Mouse (Mus musculus) urinary bladder, postnatal 4 days (tissue): ENCODE results near the gene Tbc1d10b.

Experiments used
- DNase-seq, 2 experiments: peaks; one replicate each; pipeline ENCODE4 v3.0.0; 2021 to 2022; ENCODE audit warnings: low spot score in 2 of 2

The Tbc1d10b gene

DNA sequence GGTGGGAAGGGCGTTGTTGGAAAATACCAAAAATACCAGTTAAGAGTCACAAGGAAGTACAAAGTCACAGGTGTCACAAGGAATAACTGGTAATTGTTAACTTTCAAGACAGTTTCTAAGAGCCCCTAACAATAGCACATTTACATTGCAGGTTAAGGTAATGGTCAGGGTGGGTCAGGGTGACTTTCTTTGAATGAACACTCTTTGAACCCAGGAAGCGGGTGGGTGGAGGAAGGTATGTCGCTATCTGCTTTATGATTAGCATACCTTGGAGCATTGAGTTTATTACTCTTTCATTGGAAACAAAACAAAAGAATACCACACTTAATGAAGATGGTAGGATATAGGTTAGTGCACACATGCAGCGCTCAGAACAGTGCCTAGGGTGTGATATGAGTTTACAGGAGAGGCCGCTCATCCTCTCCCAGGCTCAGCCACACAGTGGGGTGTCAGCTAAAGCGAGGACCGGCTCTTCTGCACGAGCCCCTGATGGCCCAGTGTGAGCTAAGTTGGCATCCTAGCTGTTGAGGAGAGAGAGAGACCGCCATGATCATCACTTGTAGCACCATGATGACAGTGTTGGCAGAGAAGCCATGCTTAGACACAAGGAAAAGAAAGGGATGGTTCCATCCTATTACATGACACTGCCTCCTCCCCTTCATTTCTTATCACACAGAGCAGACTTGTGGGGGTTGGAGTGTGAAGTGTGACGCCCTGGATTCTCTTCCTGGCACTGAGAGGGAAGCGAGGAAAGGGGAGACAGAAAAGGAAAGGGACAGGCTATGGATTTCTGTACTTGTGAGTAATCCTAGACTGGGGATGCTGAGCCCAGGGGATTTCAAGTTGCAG is 17.1 kb upstream of the Tbc1d10b start:
- no peak for DNase-seq

DNA sequence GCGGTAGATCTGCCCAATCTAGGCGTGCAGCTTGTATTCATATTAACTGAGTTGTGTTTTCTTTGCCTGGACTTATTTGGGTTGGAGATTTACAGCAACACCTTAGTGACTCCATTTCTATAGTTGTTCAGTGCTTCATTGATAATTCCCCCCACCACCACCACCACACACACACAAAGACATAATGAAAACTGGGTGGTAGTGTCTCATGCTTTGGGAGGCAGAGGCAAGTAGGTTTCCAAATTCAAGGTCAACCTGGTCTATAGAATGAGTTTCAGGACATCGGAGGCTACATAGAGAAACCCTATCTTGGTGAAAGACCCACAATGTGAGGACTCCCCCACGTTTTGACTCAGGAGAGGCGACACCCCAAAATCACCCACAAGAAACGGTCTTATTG is 16.3 kb upstream of the Tbc1d10b start:
- DNase-seq = no peak

GRCm38 (mm10) chr7:127223515-127224478 is 15.5 kb upstream of the Tbc1d10b start:
- DNase-seq = no peak

- no peak for DNase-seq
Observed at GRCm38 (mm10) chr7:127223106-127223505, 14.8 kb upstream of the Tbc1d10b start.

DNA sequence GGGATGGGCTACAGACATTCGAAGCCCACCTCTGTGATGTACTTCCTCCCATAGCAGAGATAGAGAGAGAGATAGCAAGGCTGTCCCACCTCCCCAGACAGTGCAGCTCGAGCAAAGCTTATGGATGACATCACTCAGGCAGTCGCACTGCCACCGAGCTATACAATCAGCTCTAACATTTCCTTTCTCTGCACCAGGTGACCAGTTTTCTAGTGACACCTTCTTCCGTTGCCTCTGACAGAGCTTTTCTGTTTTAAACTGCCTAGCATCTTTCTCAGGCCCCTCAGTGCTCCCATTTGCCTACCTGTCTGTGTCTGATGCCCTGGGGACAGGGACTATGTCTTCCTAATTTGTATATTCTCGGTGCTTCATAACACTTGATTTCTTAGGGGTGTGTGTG is 12.2 kb upstream of the Tbc1d10b start:
- DNase-seq = no peak

DNA sequence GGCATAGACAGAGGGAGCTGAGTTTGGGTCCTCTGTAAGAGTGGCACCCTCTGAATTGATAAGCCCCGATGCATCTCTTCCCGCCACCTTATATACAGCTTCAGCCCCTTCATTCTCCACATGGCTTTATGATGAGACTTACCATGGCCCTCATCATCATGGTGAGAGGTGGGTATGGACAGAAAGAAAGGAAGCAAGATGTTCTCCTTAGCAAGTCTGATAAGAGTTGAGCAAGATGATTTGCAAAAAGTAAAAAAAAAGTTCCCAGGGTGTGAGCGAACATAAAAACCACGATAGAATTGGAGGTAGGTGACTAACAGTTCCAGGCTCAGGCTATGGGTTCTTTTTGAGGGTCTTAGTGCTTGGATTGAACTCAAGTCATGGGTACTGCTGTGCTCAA is 10.4 kb upstream of the Tbc1d10b start:
- DNase-seq = no peak

DNA sequence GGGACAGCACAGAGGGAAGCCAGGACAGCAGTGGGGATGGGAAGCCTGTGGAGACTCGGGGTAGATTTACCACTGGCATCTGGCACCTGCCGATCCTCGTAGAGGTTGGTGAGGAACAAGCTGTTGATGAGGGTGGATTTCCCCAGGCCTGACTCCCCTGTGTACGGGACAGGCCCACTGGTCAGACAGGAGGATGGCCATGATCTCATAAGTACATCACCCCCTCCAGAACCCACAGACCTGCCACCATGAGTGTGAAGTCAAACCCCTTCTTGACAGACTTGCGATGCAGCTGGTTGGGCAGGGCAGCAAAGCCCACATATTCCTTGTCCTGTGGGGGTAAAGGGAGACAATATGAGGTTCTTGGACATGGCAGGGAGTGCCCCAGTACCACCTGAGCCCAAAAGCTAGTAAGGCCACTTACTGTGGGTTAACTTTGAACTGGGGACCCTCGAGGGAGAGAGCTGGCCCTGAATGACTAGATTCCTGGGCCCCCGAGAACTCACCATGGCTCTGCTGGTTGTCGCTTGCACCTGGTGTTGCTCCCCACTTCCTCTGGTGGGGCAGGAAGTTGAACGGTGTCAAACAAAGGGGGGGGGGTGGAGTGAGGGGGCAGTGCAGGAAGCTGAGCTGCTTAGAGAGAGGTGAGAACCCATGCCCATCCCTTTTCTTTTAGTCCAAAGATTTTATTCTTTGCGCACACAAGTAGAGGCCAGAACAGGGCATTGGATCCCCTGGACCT is 9.8 kb upstream of the Tbc1d10b start:
- no peak for DNase-seq

GRCm38 (mm10) chr7:127217475-127217874 is 9.2 kb upstream of the Tbc1d10b start:
- DNase-seq = no peak

DNA sequence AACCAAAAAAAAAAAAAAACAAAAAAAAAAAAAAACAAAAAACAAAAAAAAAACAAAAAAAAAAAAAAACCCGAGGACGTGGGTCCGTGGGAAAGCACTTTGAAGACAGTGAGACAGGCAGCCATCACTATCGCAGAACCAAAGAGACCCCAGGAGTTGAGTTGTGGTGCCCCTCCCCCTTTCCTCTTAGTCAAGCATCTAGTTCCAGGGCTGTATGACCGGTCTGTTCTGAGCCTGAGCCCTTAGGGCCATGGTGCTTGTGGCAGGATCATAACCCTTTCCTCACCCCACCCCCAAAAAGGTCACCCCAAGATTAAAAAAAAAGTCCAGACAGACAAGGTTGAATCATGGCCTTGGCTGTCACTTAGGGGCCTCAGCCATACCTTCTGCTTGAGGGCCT is 8.0 kb upstream of the Tbc1d10b start:
- DNase-seq = no peak

DNA sequence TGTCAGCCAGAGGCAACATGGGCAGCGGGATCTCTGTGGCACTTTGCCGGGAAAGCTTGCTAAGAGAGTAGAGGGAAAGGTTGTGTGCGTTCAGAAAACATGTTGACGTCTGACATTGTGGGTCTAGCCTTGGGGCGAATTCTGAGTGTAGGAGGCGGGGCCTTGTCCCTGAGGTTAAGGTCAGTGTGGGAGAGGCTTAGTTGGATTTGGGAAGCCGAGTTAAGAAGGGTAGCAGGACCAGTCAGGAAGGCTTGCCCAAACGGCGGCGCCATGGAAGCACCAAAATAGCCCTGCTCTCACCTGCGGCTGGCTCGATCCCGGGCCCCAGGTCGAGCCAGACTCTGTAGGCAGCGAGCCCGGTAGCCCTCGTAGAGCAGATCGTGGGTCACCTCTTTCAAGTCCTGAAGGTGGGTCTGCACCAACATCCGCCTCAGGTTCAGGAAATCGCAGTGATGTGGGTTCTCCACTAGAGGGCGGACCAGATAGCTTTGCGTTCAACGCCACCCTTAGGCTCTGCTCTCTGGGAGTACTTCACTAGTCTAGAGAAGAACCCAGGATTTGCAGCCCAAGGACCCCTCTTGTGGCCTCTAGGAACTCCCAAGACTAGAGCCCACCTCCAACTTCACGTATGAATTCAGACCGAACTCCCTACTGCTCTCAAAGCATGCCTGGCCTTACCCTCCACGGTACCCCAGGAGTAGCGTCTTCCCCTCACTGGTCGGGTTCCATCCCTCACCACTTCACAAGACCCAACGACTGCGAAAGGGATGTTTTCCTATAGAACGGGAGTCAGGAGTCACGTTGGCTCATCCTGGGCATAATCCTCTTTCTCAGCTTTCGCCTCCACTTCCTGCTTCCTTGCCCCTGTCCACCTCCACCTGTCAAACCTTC is 7.0 kb upstream of the Tbc1d10b start:
- DNase-seq = peak in 1 of 2 experiments; percentile 64

GRCm38 (mm10) chr7:127214521-127214920 is 6.3 kb upstream of the Tbc1d10b start:
- peak in 1 of 2 experiments; percentile 58 for DNase-seq

- peak in 1 of 2 experiments; percentile 56 for DNase-seq
Observed at GRCm38 (mm10) chr7:127213930-127214329, 5.7 kb upstream of the Tbc1d10b start.

GRCm38 (mm10) chr7:127213485-127213884 is 5.2 kb upstream of the Tbc1d10b start:
- no peak for DNase-seq

DNA sequence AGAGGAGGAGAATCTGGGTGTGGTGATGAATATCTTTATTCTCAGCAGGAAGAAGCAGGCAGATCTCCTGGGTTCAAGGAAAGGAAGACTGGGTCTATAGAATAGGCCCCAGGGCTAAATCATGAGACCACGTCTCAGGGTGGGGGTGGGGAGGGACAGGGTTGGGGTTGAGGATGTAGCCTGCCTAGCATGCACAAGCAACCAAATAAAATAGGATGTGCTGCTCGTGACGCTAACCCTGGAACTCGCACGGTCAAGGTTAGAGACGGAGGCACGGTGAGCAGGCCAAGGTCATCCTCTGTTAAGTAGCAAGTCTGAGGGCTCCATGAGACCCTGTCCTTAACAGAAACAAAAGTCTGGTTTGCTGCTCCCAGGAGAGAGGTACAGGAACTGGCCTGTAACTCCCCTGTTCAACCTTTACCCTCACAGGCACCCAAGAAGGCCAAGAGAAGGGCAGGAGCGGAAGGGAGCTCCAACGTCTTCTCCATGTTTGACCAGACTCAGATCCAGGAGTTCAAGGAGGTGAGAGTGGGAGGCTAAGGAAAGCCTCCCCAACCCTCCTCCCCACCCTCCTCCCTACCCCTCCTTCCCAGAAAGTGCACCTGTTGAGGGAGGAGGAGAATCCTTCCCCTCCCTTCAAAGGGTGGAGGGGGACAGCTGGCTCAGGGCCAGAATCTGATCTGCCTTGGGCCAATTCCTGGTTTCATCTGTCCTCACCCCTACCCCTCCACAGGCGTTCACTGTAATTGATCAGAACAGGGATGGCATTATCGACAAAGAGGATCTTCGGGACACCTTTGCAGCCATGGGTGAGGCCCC is 4.4 kb upstream of the Tbc1d10b start:
- peak in 1 of 2 experiments; percentile 58 for DNase-seq

GRCm38 (mm10) chr7:127211014-127211745 is 2.9 kb upstream of the Tbc1d10b start:
- no peak for DNase-seq

GRCm38 (mm10) chr7:127210266-127210665 is 2.0 kb upstream of the Tbc1d10b start:
- DNase-seq = no peak

GRCm38 (mm10) chr7:127209851-127210250 is 1.6 kb upstream of the Tbc1d10b start:
- DNase-seq = no peak

DNA sequence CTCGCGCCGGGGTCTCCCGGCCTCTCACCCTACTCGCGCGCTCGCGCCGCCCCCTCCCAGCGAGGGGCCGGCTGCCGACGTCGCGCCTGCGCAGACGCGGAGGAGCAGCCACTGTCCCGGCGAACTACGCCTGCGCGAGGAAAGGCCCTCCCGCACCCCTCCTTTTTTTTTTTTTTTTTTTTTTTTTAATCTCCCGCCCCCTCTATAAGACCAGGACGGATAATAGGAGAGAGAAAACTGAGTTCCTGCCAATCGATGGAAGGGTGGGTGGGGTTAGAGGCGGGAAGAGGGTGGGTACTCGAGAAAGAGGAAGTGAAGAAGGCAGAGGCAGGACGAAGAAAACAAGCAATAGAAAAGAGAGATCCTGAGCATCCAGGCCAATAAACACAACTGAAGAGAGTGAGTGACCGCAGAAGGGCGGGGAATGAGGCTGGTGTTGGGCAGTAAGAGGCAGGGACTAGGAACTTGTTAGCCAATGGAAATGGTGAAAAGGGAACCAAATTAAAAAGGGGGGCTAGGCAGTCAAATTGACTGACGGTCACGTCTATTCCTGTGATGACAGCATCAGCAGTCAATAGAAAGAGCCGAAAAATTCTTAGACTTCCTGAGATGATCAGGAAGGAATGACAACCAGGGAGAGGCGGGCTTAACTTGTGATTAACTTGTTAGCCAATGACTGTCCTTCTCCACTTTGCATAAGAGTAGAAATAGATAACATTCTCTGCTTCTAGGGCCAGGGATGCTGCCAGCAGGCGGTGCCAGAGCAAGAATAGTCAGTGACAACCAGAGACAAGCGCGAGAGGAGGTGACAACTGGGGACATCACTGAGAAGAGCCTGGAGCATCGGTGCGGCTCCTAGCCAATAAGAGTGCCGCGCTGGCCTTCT is 528 bp upstream of the Tbc1d10b start, which contains the start of gene Mylpf:
Mylpf (plus strand) TSS at position 338 of the 886 bp plus-strand sequence.
- DNase-seq = peak; percentile 92
